Mouse (Mus musculus): ENCODE results near the gene Olfr625-ps1. TPM values are rescaled to one million over a fixed set of nuclear protein-coding genes. Genes with fewer than 3 reads are reported as not detected.
A peak's percentile ranks its signal among the peaks of the same experiment; 100 is the strongest.

Olfr625-ps1 gene
- not detected in 2 replicates for polyA plus RNA-seq (2012; rRNA removed)

- TF ChIP-seq CTCF (IDR thresholded peaks at IDR 0.05; ENCODE audit: borderline replicate concordance, extremely low read depth, insufficient read depth, insufficient read length) (no peak), POLR2A (IDR thresholded peaks at IDR 0.05; ENCODE audit: borderline replicate concordance, extremely low read depth, insufficient read depth, insufficient read length, poor library complexity, severe bottlenecking) (no peak)
Measured at GRCm38 (mm10) chr7:103682420-103682819, at the start of gene Olfr625-ps1. Gene Olfr625-ps1 (plus strand): TSS chr7:103682720.

GRCm38 (mm10) chr7:103636795-103637194 lies 45.7 kb upstream of the Olfr625-ps1 start:
- DNase-seq (ENCODE audit: low read depth): no peak
- TF ChIP-seq POLR2A (IDR thresholded peaks at IDR 0.05; ENCODE audit: borderline replicate concordance, extremely low read depth, insufficient read depth, insufficient read length, poor library complexity, severe bottlenecking) (no peak), CTCF (IDR thresholded peaks at IDR 0.05; ENCODE audit: borderline replicate concordance, extremely low read depth, insufficient read depth, insufficient read length) (no peak)

More at GRCm38 (mm10) chr7:103682420-103682819, at the start of gene Olfr625-ps1:
- no peak for DNase-seq (ENCODE audit: low read depth)

- TF ChIP-seq CTCF (IDR thresholded peaks at IDR 0.05; ENCODE audit: borderline replicate concordance, extremely low read depth, insufficient read depth, insufficient read length): no peak
- no peak for TF ChIP-seq POLR2A (IDR thresholded peaks at IDR 0.05; ENCODE audit: borderline replicate concordance, extremely low read depth, insufficient read depth, insufficient read length, poor library complexity, severe bottlenecking)
Measured at GRCm38 (mm10) chr7:103642602-103643001, 39.9 kb upstream of the Olfr625-ps1 start, which contains the start of gene Olfr622. Gene Olfr622 (minus strand): TSS chr7:103642702.

GRCm38 (mm10) chr7:103644070-103644469 lies 38.5 kb upstream of the Olfr625-ps1 start:
- TF ChIP-seq POLR2A (IDR thresholded peaks at IDR 0.05; ENCODE audit: borderline replicate concordance, extremely low read depth, insufficient read depth, insufficient read length, poor library complexity, severe bottlenecking): no peak
- no peak for TF ChIP-seq CTCF (IDR thresholded peaks at IDR 0.05; ENCODE audit: borderline replicate concordance, extremely low read depth, insufficient read depth, insufficient read length)
- no peak for DNase-seq (ENCODE audit: low read depth)

More at GRCm38 (mm10) chr7:103642602-103643001, 39.9 kb upstream of the Olfr625-ps1 start, which contains the start of gene Olfr622:
- DNase-seq (ENCODE audit: low read depth): no peak

GRCm38 (mm10) chr7:103663598-103663997 lies 18.9 kb upstream of the Olfr625-ps1 start, which contains the start of gene Olfr623:
Gene Olfr623 (minus strand): TSS chr7:103663698.
- DNase-seq (ENCODE audit: low read depth): no peak
- TF ChIP-seq CTCF (IDR thresholded peaks at IDR 0.05; ENCODE audit: borderline replicate concordance, extremely low read depth, insufficient read depth, insufficient read length) (no peak), POLR2A (IDR thresholded peaks at IDR 0.05; ENCODE audit: borderline replicate concordance, extremely low read depth, insufficient read depth, insufficient read length, poor library complexity, severe bottlenecking) (no peak)

GRCm38 (mm10) chr7:103671091-103671490 lies 11.4 kb upstream of the Olfr625-ps1 start, which contains the start of gene Olfr624:
Gene Olfr624 (minus strand): TSS chr7:103671191.
- TF ChIP-seq POLR2A (IDR thresholded peaks at IDR 0.05; ENCODE audit: borderline replicate concordance, extremely low read depth, insufficient read depth, insufficient read length, poor library complexity, severe bottlenecking) (no peak), CTCF (IDR thresholded peaks at IDR 0.05; ENCODE audit: borderline replicate concordance, extremely low read depth, insufficient read depth, insufficient read length) (no peak)
- DNase-seq (ENCODE audit: low read depth): no peak

GRCm38 (mm10) chr7:103699469-103699868 lies 16.9 kb downstream of the Olfr625-ps1 start:
- DNase-seq (ENCODE audit: low read depth): peak; percentile 13
- TF ChIP-seq CTCF (IDR thresholded peaks at IDR 0.05; ENCODE audit: borderline replicate concordance, extremely low read depth, insufficient read depth, insufficient read length): no peak
- no peak for TF ChIP-seq POLR2A (IDR thresholded peaks at IDR 0.05; ENCODE audit: borderline replicate concordance, extremely low read depth, insufficient read depth, insufficient read length, poor library complexity, severe bottlenecking)

- TF ChIP-seq POLR2A (IDR thresholded peaks at IDR 0.05; ENCODE audit: borderline replicate concordance, extremely low read depth, insufficient read depth, insufficient read length, poor library complexity, severe bottlenecking) (no peak), CTCF (IDR thresholded peaks at IDR 0.05; ENCODE audit: borderline replicate concordance, extremely low read depth, insufficient read depth, insufficient read length) (no peak)
- DNase-seq (ENCODE audit: low read depth): no peak
Measured at GRCm38 (mm10) chr7:103712024-103712423, 29.5 kb downstream of the Olfr625-ps1 start.

GRCm38 (mm10) chr7:103714371-103714770 lies 31.9 kb downstream of the Olfr625-ps1 start, which contains the start of gene Olfr243:
Gene Olfr243 (plus strand): TSS chr7:103714671.
- no peak for DNase-seq (ENCODE audit: low read depth)
- TF ChIP-seq CTCF (IDR thresholded peaks at IDR 0.05; ENCODE audit: borderline replicate concordance, extremely low read depth, insufficient read depth, insufficient read length) (no peak), POLR2A (IDR thresholded peaks at IDR 0.05; ENCODE audit: borderline replicate concordance, extremely low read depth, insufficient read depth, insufficient read length, poor library complexity, severe bottlenecking) (no peak)

- peak; percentile 2 for DNase-seq (ENCODE audit: low read depth)
Measured at GRCm38 (mm10) chr7:103716398-103716797, 33.9 kb downstream of the Olfr625-ps1 start.

GRCm38 (mm10) chr7:103730074-103730473 lies 47.6 kb downstream of the Olfr625-ps1 start, which contains the start of gene Olfr628:
Gene Olfr628 (plus strand): TSS chr7:103730374.
- no peak for DNase-seq (ENCODE audit: low read depth)
- TF ChIP-seq CTCF (IDR thresholded peaks at IDR 0.05; ENCODE audit: borderline replicate concordance, extremely low read depth, insufficient read depth, insufficient read length) (no peak), POLR2A (IDR thresholded peaks at IDR 0.05; ENCODE audit: borderline replicate concordance, extremely low read depth, insufficient read depth, insufficient read length, poor library complexity, severe bottlenecking) (no peak)

Other genes starting within 250 kb of the Olfr625-ps1 start
- not detected in 2 replicates for gene Olfr605, start 237.3 kb upstream of the Olfr625-ps1 start, polyA plus RNA-seq (2012; rRNA removed)
- not detected in 2 replicates for gene Olfr606, start 233.7 kb upstream of the Olfr625-ps1 start, polyA plus RNA-seq (2012; rRNA removed)
- not detected in 2 replicates for gene Olfr607, start 218.6 kb upstream of the Olfr625-ps1 start, polyA plus RNA-seq (2012; rRNA removed)
- not detected in 2 replicates for gene Olfr608, start 212.8 kb upstream of the Olfr625-ps1 start, polyA plus RNA-seq (2012; rRNA removed)
- gene Olfr609, start 184.7 kb upstream of the Olfr625-ps1 start, polyA plus RNA-seq (2012; rRNA removed): not detected in 2 replicates
- gene Olfr610, start 170.6 kb upstream of the Olfr625-ps1 start, polyA plus RNA-seq (2012; rRNA removed): not detected in 2 replicates
- not detected in 2 replicates for gene Olfr611, start 161.9 kb upstream of the Olfr625-ps1 start, polyA plus RNA-seq (2012; rRNA removed)
- not detected in 2 replicates for gene Olfr612, start 140.0 kb upstream of the Olfr625-ps1 start, polyA plus RNA-seq (2012; rRNA removed)
- not detected in 2 replicates for gene Olfr613, start 134.6 kb upstream of the Olfr625-ps1 start, polyA plus RNA-seq (2012; rRNA removed)
- gene Olfr615, start 126.6 kb upstream of the Olfr625-ps1 start, polyA plus RNA-seq (2012; rRNA removed): not detected in 2 replicates
- gene Olfr616, start 113.6 kb upstream of the Olfr625-ps1 start, polyA plus RNA-seq (2012; rRNA removed): not detected in 2 replicates
- not detected in 2 replicates for gene Olfr617, start 109.7 kb upstream of the Olfr625-ps1 start, polyA plus RNA-seq (2012; rRNA removed)
- gene Olfr618, start 92.6 kb upstream of the Olfr625-ps1 start, polyA plus RNA-seq (2012; rRNA removed): 0.05 TPM in 1 of 2 replicates, not detected in the other
- not detected in 2 replicates for gene Olfr619, start 82.1 kb upstream of the Olfr625-ps1 start, polyA plus RNA-seq (2012; rRNA removed)
- gene Olfr620, start 70.2 kb upstream of the Olfr625-ps1 start, polyA plus RNA-seq (2012; rRNA removed): not detected in 2 replicates
- gene Olfr622, start 40.0 kb upstream of the Olfr625-ps1 start, polyA plus RNA-seq (2012; rRNA removed): not detected in 2 replicates
- gene Olfr623, start 19.0 kb upstream of the Olfr625-ps1 start, polyA plus RNA-seq (2012; rRNA removed): not detected in 2 replicates
- 0.01 TPM in 1 of 2 replicates, not detected in the other for gene Olfr624, start 11.5 kb upstream of the Olfr625-ps1 start, polyA plus RNA-seq (2012; rRNA removed)
- not detected in 2 replicates for gene Olfr243, start 32.0 kb downstream of the Olfr625-ps1 start, polyA plus RNA-seq (2012; rRNA removed)
- gene Olfr628, start 47.7 kb downstream of the Olfr625-ps1 start, polyA plus RNA-seq (2012; rRNA removed): not detected in 2 replicates
- not detected in 2 replicates for gene Olfr629, start 62.2 kb downstream of the Olfr625-ps1 start, polyA plus RNA-seq (2012; rRNA removed)
- not detected in 2 replicates for gene Olfr630, start 74.6 kb downstream of the Olfr625-ps1 start, polyA plus RNA-seq (2012; rRNA removed)
- gene Olfr69, start 88.9 kb downstream of the Olfr625-ps1 start, polyA plus RNA-seq (2012; rRNA removed): not detected in 2 replicates
- gene Olfr68, start 97.0 kb downstream of the Olfr625-ps1 start, polyA plus RNA-seq (2012; rRNA removed): not detected in 2 replicates
- not detected in 2 replicates for gene Olfr67, start 109.1 kb downstream of the Olfr625-ps1 start, polyA plus RNA-seq (2012; rRNA removed)
- gene Hbb-bt, start 131.3 kb downstream of the Olfr625-ps1 start, polyA plus RNA-seq (2012; rRNA removed): 1,200 and 1,643 TPM in 2 replicates
- 4,622 and 5,050 TPM in 2 replicates for gene Hbb-bs, start 145.4 kb downstream of the Olfr625-ps1 start, polyA plus RNA-seq (2012; rRNA removed)
- gene Hbb-bh2, start 157.8 kb downstream of the Olfr625-ps1 start, polyA plus RNA-seq (2012; rRNA removed): not detected in 2 replicates
- 4.5 and 6.0 TPM in 2 replicates for gene Hbb-bh1, start 160.4 kb downstream of the Olfr625-ps1 start, polyA plus RNA-seq (2012; rRNA removed)
- gene Hbb-y, start 170.5 kb downstream of the Olfr625-ps1 start, polyA plus RNA-seq (2012; rRNA removed): 331 and 571 TPM in 2 replicates
- gene Olfr66, start 203.5 kb downstream of the Olfr625-ps1 start, polyA plus RNA-seq (2012; rRNA removed): not detected in 2 replicates
- gene Olfr64, start 211.8 kb downstream of the Olfr625-ps1 start, polyA plus RNA-seq (2012; rRNA removed): not detected in 2 replicates
- not detected in 2 replicates for gene Olfr65, start 220.8 kb downstream of the Olfr625-ps1 start, polyA plus RNA-seq (2012; rRNA removed)
- not detected in 2 replicates for gene Olfr631, start 246.1 kb downstream of the Olfr625-ps1 start, polyA plus RNA-seq (2012; rRNA removed)